Mouse (Mus musculus): Measurements from ENCODE around the gene Bmp8a. TPM values are rescaled to one million over a fixed set of nuclear protein-coding genes. Genes with fewer than 3 reads are reported as not detected.
"Not testable (repeated sequence)": the region's sequence is repeated elsewhere in the genome, so short reads cannot be mapped to it uniquely, and the experiment has no call there.

Bmp8a gene
- polyA plus RNA-seq, 1 experiment, result 0.21 TPM

DNA sequence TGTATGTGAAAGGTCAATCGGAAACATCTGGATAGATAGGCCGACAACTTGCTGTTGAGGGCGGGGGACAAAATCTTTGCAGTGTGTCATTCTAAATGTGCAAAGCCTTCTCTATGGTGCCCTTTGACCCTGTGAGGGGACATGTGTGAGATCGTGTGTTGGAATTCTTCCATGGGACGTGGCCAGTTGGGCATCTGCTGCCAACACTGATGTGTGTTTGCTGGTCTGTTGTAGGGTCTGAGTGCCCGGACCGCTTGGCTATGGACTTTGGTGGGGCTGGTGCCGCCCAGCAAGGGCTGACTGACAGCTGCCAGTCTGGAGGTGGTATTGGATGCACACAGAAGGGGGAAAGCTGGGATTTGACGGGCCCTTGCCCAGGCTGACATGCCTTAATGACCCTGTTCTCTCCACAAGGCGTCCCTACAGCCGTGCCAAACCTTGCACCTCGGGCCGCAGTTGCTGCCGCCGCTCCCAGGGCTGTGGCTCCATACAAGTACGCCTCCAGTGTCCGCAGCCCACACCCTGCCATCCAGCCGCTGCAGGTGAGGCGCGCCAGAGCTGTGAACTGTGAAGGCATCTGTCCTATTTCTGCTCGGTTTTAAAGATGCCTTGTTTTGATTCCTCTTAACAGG lies 47.4 kb downstream of the Bmp8a start:
- no peak for DNase-seq
- Histone ChIP-seq H3K4me3 (replicated peaks; ENCODE audit: insufficient read depth, low read depth, low read length) (no peak overlapping the region), H3K27me3 (ENCODE audit: control insufficient read depth, insufficient read depth, low read length) (no peaks in the 10 kb centered on the region), H3K27ac (ENCODE audit: insufficient read depth, low read length) (no peak overlapping the region), H3K4me1 (ENCODE audit: control insufficient read depth, insufficient read depth, low read length) (no peaks in the 10 kb centered on the region)
- WGBS, result 81% methylated on average over 21 of the region's 21 CpGs
- no peak for TF ChIP-seq CTCF (IDR thresholded peaks at IDR 0.05; ENCODE audit: borderline replicate concordance, insufficient read depth, low read depth, low read length)
- TF ChIP-seq POLR2A (IDR thresholded peaks at IDR 0.05; ENCODE audit: borderline replicate concordance, insufficient read depth, low read length), result no peak

DNA sequence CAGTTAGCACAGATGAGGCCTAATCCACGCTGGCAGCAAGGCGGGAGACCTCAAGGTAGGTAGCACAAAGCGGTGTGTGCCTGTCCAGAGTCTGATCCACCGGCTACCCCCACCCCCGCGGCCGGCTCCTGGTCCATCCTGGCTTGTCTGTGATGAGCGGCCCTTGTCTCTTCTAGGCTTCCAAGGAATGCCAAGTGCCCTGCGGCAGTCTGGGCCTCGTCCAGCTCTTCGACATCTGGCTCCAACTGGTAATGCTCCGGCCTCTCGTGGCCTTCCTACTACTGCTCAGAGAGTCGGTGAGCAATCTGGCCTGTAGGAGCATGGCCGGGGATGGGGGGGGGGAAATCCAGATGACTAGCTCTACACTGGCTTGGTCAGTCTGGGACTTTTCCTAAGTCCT lies 48.0 kb downstream of the Bmp8a start:
- H3K27ac ChIP-seq (ENCODE audit: insufficient read depth, low read length); H3K27me3 ChIP-seq (ENCODE audit: control insufficient read depth, insufficient read depth, low read length); H3K4me1 ChIP-seq (ENCODE audit: control insufficient read depth, insufficient read depth, low read length); H3K4me3 ChIP-seq (replicated peaks; ENCODE audit: insufficient read depth, low read depth, low read length); DNase-seq: not testable (repeated sequence)
- WGBS, result 29% methylated on average over 15 of the region's 15 CpGs

GRCm38 (mm10) chr4:123293661-123294443 lies 49.2 kb downstream of the Bmp8a start:
- no peak for DNase-seq
- no peak overlapping the region for H3K27ac ChIP-seq (ENCODE audit: insufficient read depth, low read length)
- H3K4me3 ChIP-seq (replicated peaks; ENCODE audit: insufficient read depth, low read depth, low read length), result no peak overlapping the region
- TF ChIP-seq CTCF (IDR thresholded peaks at IDR 0.05; ENCODE audit: borderline replicate concordance, insufficient read depth, low read depth, low read length) (no peak), POLR2A (IDR thresholded peaks at IDR 0.05; ENCODE audit: borderline replicate concordance, insufficient read depth, low read length) (no peak)
- WGBS, result 75% methylated on average over 7 of the region's 7 CpGs
- no peaks in the 10 kb centered on the region for H3K27me3 ChIP-seq (ENCODE audit: control insufficient read depth, insufficient read depth, low read length)
- no peaks in the 10 kb centered on the region for H3K4me1 ChIP-seq (ENCODE audit: control insufficient read depth, insufficient read depth, low read length)

DNA sequence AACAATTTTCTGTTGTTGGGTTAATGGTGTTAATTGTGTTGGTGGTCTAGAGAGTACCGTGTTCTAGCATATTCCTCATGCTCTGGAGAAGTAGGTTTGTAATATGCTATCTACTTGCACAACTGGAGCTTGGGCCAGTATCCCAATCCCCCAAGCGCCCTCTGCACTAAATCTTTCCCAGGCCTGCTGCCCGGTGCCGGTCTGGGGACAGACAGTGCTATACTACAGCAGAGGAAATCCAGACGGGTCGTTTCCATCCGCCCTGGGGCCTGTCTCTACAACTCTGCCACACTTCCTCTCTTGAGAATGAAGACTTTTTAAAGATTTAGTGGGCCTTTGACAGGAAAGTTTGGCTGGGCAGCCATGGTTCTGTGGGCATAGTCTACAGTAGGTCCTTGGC lies 50.1 kb downstream of the Bmp8a start:
- WGBS, result 88% methylated on average over 7 of the region's 7 CpGs
- Histone ChIP-seq H3K4me3 (replicated peaks; ENCODE audit: insufficient read depth, low read depth, low read length) (no peak overlapping the region), H3K27me3 (ENCODE audit: control insufficient read depth, insufficient read depth, low read length) (no peaks in the 10 kb centered on the region), H3K27ac (ENCODE audit: insufficient read depth, low read length) (no peak overlapping the region), H3K4me1 (ENCODE audit: control insufficient read depth, insufficient read depth, low read length) (no peaks in the 10 kb centered on the region)
- no peak for DNase-seq
- TF ChIP-seq CTCF (IDR thresholded peaks at IDR 0.05; ENCODE audit: borderline replicate concordance, insufficient read depth, low read depth, low read length) (no peak), POLR2A (IDR thresholded peaks at IDR 0.05; ENCODE audit: borderline replicate concordance, insufficient read depth, low read length) (no peak)

DNA sequence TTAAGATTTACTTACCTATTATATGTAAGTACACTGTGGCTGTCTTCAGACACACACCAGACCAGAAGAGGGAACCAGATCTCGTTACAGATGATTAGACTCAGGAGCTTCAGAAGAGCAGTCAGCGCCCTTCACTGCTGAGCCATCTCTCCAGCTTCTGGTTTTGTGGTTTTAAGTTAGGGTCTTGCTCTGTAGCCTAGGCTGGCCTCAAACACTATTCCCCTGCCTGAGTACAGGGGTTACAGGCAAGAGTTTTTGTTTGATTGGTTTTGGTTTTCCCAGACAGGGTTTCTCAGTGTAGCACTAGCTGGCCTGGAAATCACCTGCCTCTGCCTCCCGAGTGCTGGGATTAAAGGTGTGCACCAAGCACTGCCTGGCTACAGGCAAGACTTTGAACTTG lies 50.7 kb downstream of the Bmp8a start:
- Histone ChIP-seq H3K4me3 (replicated peaks; ENCODE audit: insufficient read depth, low read depth, low read length) (no peak overlapping the region), H3K4me1 (ENCODE audit: control insufficient read depth, insufficient read depth, low read length) (no peaks in the 10 kb centered on the region), H3K27ac (ENCODE audit: insufficient read depth, low read length) (no peak overlapping the region), H3K27me3 (ENCODE audit: control insufficient read depth, insufficient read depth, low read length) (no peaks in the 10 kb centered on the region)
- WGBS, result 95% methylated on average over 3 of the region's 3 CpGs
- TF ChIP-seq POLR2A (IDR thresholded peaks at IDR 0.05; ENCODE audit: borderline replicate concordance, insufficient read depth, low read length), result no peak
- TF ChIP-seq CTCF (IDR thresholded peaks at IDR 0.05; ENCODE audit: borderline replicate concordance, insufficient read depth, low read depth, low read length), result no peak
- DNase-seq, result no peak

DNA sequence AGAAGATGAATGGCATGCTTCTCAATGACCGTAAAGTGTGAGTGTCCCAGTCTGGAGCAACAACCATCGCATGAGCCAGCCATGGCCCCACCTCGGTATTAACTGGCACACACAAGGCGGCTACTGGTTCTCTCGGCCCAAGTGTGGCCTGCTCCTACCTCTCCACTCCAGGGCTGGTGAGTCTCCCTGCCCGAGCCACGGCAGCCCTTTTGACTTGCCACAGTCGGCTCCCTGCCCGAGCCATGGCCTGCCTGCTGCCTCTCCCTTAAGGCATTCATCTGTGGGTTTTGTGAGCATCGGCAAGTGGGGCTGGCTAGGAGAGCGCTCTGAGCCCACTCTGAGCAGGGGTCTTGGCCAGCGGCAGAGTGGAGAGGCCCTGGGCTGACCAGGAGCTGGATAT lies 54.0 kb downstream of the Bmp8a start:
- TF ChIP-seq POLR2A (IDR thresholded peaks at IDR 0.05; ENCODE audit: borderline replicate concordance, insufficient read depth, low read length), result no peak
- TF ChIP-seq CTCF (IDR thresholded peaks at IDR 0.05; ENCODE audit: borderline replicate concordance, insufficient read depth, low read depth, low read length), result no peak
- Histone ChIP-seq H3K4me1 (ENCODE audit: control insufficient read depth, insufficient read depth, low read length) (no peaks in the 10 kb centered on the region), H3K27ac (ENCODE audit: insufficient read depth, low read length) (no peak overlapping the region), H3K27me3 (ENCODE audit: control insufficient read depth, insufficient read depth, low read length) (no peaks in the 10 kb centered on the region), H3K4me3 (replicated peaks; ENCODE audit: insufficient read depth, low read depth, low read length) (no peak overlapping the region)
- DNase-seq, result no peak
- WGBS, result 93% methylated on average over 12 of the region's 12 CpGs

GRCm38 (mm10) chr4:123286790-123287189 lies 56.3 kb downstream of the Bmp8a start:
- Histone ChIP-seq H3K27me3 (ENCODE audit: control insufficient read depth, insufficient read depth, low read length) (no peaks in the 10 kb centered on the region), H3K4me3 (replicated peaks; ENCODE audit: insufficient read depth, low read depth, low read length) (no peak overlapping the region), H3K4me1 (ENCODE audit: control insufficient read depth, insufficient read depth, low read length) (no peaks in the 10 kb centered on the region), H3K27ac (ENCODE audit: insufficient read depth, low read length) (no peak overlapping the region)
- WGBS, result 91% methylated on average over 2 of the region's 2 CpGs
- TF ChIP-seq CTCF (IDR thresholded peaks at IDR 0.05; ENCODE audit: borderline replicate concordance, insufficient read depth, low read depth, low read length) (no peak), POLR2A (IDR thresholded peaks at IDR 0.05; ENCODE audit: borderline replicate concordance, insufficient read depth, low read length) (no peak)
- no peak for DNase-seq
